Mouse (Mus musculus) heart, adult 2 months (tissue): Measurements from ENCODE around the gene Pitpnm1.

ENCODE experiments used
- CTCF ChIP-seq: fragments of 200-600 bp; IDR thresholded peaks from 2 replicates; pipeline ENCODE4 v1.8.1; 2022; ENCODE audit warnings: antibody characterized with exemption, mild to moderate bottlenecking, moderate library complexity
- EP300 ChIP-seq: fragments of 200-500 bp; IDR thresholded peaks from 2 replicates; pipeline ENCODE4 v1.6.1; 2011; ENCODE audit warnings: low read depth, low read length, control low read depth; ENCODE audit not compliant: insufficient read depth
- POLR2A ChIP-seq: fragments of 200-500 bp; IDR thresholded peaks from 2 replicates; pipeline ENCODE4 v1.6.1; 2011; ENCODE audit warnings: mild to moderate bottlenecking, low read depth, low read length, control low read depth; ENCODE audit not compliant: insufficient read depth

- TF ChIP-seq EP300: no peak
- TF ChIP-seq CTCF: no peak
- TF ChIP-seq POLR2A: no peak
Observed at GRCm38 (mm10) chr19:4082219-4082965, 17.4 kb upstream of the Pitpnm1 start.
